Comparison of ENCODE assay signal across 8 mouse cellular contexts in the genomic region with DNA sequence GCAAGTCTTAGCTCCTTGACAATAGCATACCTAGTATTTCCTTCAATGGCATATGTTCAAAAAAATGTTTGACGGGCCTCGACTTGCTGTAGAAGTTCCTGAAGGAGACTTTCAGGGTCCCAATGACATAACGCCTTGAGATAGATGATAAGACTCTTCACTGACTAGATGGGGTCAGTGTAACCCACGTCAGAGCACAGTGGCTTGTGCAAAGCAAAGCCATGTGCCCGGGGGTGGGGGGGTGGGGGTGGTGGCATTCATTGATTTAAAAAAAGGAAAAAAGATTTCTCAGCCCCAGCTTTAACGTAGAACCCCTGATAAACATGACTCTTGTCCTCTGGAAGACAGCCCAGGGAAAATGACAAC. TPM values are rescaled to one million over a fixed set of nuclear protein-coding genes. Genes with fewer than 3 reads are reported as not detected.
A peak's percentile ranks its signal among the peaks of the same experiment; 100 is the strongest.
DNase-seq lines count a peak whose midpoint lies in the region; ATAC-seq and TF ChIP-seq lines count a peak whose summit lies in the region.

No protein-coding gene starts in this region.

- TF ChIP-seq CTCF in bone marrow macrophage, adult 2 months (IDR thresholded peaks at IDR 0.05; ENCODE audit: low read depth, low read length) = no peak

- H3K9ac ChIP-seq in kidney, embryonic 14.5 days (ENCODE audit: low read depth, low read length) = 0 out of 2 replicates have a peak overlapping the region, but pooled peaks have one; percentile 45
- H3K9ac ChIP-seq in hindbrain, embryonic 13.5 days = no peak overlapping the region; the same call in 1 of the 2 replicates
- no peak overlapping the region for H3K9ac ChIP-seq in midbrain, embryonic 12.5 days (replicated peaks)

- peak; percentile 26; the same call in 1 of the 2 replicates for ATAC-seq in kidney, embryonic 14.5 days (ENCODE audit: low FRiP score, low TSS enrichment)
- peak; percentile 44 for ATAC-seq in hindbrain, embryonic 13.5 days (ENCODE audit: low FRiP score)
- ATAC-seq in midbrain, embryonic 12.5 days (ENCODE audit: low FRiP score, low read depth) = peak; percentile 31; the same call in 1 of the 2 replicates

- no peaks in the 10 kb centered on the region for H3K36me3 ChIP-seq in kidney, embryonic 14.5 days (ENCODE audit: control insufficient read depth, insufficient read depth, low read length)
- no peaks in the 10 kb centered on the region for H3K36me3 ChIP-seq in hindbrain, embryonic 13.5 days
- H3K36me3 ChIP-seq in midbrain, embryonic 12.5 days = no peaks in the 10 kb centered on the region

- intact Hi-C loops in left cerebral cortex, postnatal 36 days (cut with DNase I) = loop anchor here (5.0 kb wide), 1 partner anchor 94 kb away; the partner anchor contains the start of gene Nkrf

- TF ChIP-seq POLR2A in bone marrow macrophage, adult 2 months (IDR thresholded peaks at IDR 0.05; ENCODE audit: borderline replicate concordance, low read depth, low read length) = no peak

- no peaks in the 10 kb centered on the region for H3K4me1 ChIP-seq in kidney, embryonic 14.5 days (ENCODE audit: control insufficient read depth, insufficient read depth, low read length)
- peaks cover 3% of the 10 kb centered on the region; the same call in 1 of the 2 replicates for H3K4me1 ChIP-seq in bone marrow macrophage, adult 2 months (ENCODE audit: control insufficient read depth, insufficient read depth, low read length)
- H3K4me1 ChIP-seq in hindbrain, embryonic 13.5 days (replicated peaks) = peaks cover 7% of the 10 kb centered on the region
- peaks cover 10% of the 10 kb centered on the region; the same call in 1 of the 2 replicates for H3K4me1 ChIP-seq in midbrain, embryonic 12.5 days

- peak overlapping the region; percentile 33; the same call in 1 of the 2 replicates for H3K4me3 ChIP-seq in kidney, embryonic 14.5 days (ENCODE audit: low read length)
- no peak overlapping the region for H3K4me3 ChIP-seq in bone marrow macrophage, adult 2 months (ENCODE audit: insufficient read depth, low read length)
- peak overlapping the region; percentile 36 for H3K4me3 ChIP-seq in hindbrain, embryonic 13.5 days
- peak overlapping the region; percentile 34; the same call in 1 of the 2 replicates for H3K4me3 ChIP-seq in midbrain, embryonic 12.5 days

- no peak for DNase-seq in kidney, adult 9 months
- DNase-seq in adrenal gland, adult 8-10 months = no peak
- DNase-seq in left cerebral cortex, postnatal 36 days (ENCODE audit: low spot score in 2 of 2) = no peak
- no peak for DNase-seq in urinary bladder, postnatal 25 days (ENCODE audit: low spot score)

- H3K27me3 ChIP-seq in kidney, embryonic 14.5 days (ENCODE audit: control insufficient read depth, insufficient read depth, low read length) = no peaks in the 10 kb centered on the region
- H3K27me3 ChIP-seq in hindbrain, embryonic 13.5 days = no peaks in the 10 kb centered on the region
- no peaks in the 10 kb centered on the region for H3K27me3 ChIP-seq in midbrain, embryonic 12.5 days

- H3K9me3 ChIP-seq in kidney, embryonic 14.5 days (ENCODE audit: control insufficient read depth, low read length) = no peaks in the 10 kb centered on the region
- no peaks in the 10 kb centered on the region for H3K9me3 ChIP-seq in hindbrain, embryonic 13.5 days
- no peaks in the 10 kb centered on the region for H3K9me3 ChIP-seq in midbrain, embryonic 12.5 days

- peak overlapping the region; percentile 39 for H3K4me2 ChIP-seq in kidney, embryonic 14.5 days (replicated peaks; ENCODE audit: low read depth, low read length)
- H3K4me2 ChIP-seq in hindbrain, embryonic 13.5 days = peak overlapping the region; percentile 50
- H3K4me2 ChIP-seq in midbrain, embryonic 12.5 days (replicated peaks) = peak overlapping the region; percentile 48

- peak overlapping the region; percentile 62; the same call in 1 of the 2 replicates for H3K27ac ChIP-seq in kidney, embryonic 14.5 days (ENCODE audit: low read depth, low read length)
- H3K27ac ChIP-seq in bone marrow macrophage, adult 2 months (ENCODE audit: insufficient read depth, low read depth, low read length) = 0 out of 2 replicates have a peak overlapping the region, but pooled peaks have one; percentile 3
- peak overlapping the region; percentile 85 for H3K27ac ChIP-seq in hindbrain, embryonic 13.5 days
- H3K27ac ChIP-seq in midbrain, embryonic 12.5 days (replicated peaks) = peak overlapping the region; percentile 81

- 75% methylated on average over 6 of the region's 6 CpGs for WGBS in kidney, embryonic 14.5 days
- 59% methylated on average over 6 of the region's 6 CpGs for WGBS in hindbrain, embryonic 13.5 days
- WGBS in midbrain, embryonic 12.5 days = 79% methylated on average over 6 of the region's 6 CpGs

RNA-seq across cellular contexts. Expression of gene Slc25a5, which starts 12.8 kb away (rescaled TPM):
- 838 and 851 TPM in 2 replicates for polyA plus RNA-seq in kidney, embryonic 14.5 days (2014; fragmentation: Nextera tagmentation; extraction: Ambion mirVana)
- polyA plus RNA-seq in bone marrow macrophage, adult 2 months (2012; ENCODE audit: insufficient read depth, insufficient read length, missing spikeins) = 259 and 263 TPM in 2 replicates
- polyA plus RNA-seq in hindbrain, embryonic 13.5 days (2015; fragmentation: Nextera tagmentation; extraction: Ambion mirVana) = 568 and 574 TPM in 2 replicates
- 569 and 644 TPM in 2 replicates for polyA plus RNA-seq in midbrain, embryonic 12.5 days (2016; fragmentation: Nextera tagmentation; extraction: Ambion mirVana)
- total RNA-seq in adrenal gland, adult 8-10 months (2022) = 100 to 1,000 TPM; 317 to 419 (median 366) TPM
- total RNA-seq in left cerebral cortex, postnatal 36 days (2021) = 100 to 1,000 TPM; 312 to 340 TPM

Comparison
In these comparisons a context has a peak if more than half of its experiments do, and no peak if none do; other contexts are left out.
1. H3K27ac ChIP-seq: peak in every context shown above with its lines; median percentile 85 in hindbrain, embryonic 13.5 days; 81 in midbrain, embryonic 12.5 days; 62 in kidney, embryonic 14.5 days; 3 in bone marrow macrophage, adult 2 months.